Mouse (Mus musculus) sigmoid colon, adult 10 weeks (tissue): ENCODE data around the gene Tmem169. TPM values are rescaled to one million over a fixed set of nuclear protein-coding genes. Genes with fewer than 3 reads are reported as not detected.

Source experiments
- polyA plus RNA-seq: library from polyadenylated mRNA; stranded (reverse); fragments of 350-450 nt; fragmentation: Illumina TruSeq; extraction: RNeasy Lipid Tissue Mini Kit (QIAGEN cat#74804); gene quantifications from one replicate; pipeline ENCODE4 v1.2.3, GENCODE M21; 2014; ENCODE audit warnings: low read depth, low replicate concordance

Gene Tmem169
- 1.4 TPM for polyA plus RNA-seq

DNA sequence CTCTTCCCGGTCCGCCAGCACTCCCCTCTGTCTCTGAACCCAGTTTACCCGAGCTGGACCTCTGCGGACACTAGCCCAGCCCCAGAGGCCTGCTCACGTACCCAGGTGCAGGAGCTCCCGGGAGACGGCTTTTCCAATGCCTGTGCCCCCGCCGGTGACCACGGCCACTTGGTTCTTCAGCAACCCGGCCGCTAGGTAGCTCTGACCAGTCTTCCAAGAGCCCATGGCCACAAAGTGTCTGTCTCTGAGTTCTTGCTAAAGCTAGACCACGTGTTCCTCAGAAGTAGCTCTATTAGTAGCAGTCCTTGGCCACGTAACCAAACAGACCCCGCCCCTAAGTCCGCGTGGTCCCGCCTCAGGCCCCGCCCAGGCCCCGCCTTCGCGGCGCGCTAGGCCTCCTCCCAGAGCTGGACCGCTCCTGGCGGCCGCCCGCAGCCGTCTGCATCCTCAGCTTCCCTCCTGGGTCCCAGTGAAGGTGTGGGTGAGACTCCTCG, at the start of gene Tmem169, which contains the start of gene Pecr:
Tmem169 (plus strand) TSS at position 378 of the 494 bp plus-strand sequence.
Pecr (minus strand) TSS at position 323 of the 494 bp plus-strand sequence.

DNA sequence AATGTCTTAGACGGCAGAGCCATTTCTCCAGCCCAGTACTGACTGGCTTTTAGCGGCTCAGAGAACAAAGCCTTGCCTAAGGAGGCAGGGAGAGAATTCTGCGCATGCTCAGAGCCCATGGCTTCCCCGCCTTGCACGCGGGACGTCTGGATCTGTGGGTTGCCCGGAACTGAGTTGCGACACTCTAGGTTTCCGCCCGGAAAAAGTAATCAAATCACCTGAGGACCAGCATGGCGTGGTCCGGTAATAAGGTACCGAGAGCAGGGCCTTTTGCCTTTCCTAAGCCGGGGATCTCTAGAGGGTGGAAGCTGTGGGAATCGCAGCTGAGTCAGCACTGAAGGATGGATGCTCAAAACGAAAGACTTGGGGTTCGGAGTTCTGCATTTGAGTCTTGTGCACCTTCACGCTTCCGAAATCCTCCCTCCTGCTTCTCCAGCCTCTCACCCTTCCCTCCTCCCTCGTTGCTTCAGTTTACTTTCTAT, 23.2 kb downstream of the Tmem169 start, which contains the start of gene Xrcc5:
Xrcc5 (plus strand) TSS at position 105 of the 482 bp plus-strand sequence.

Other genes starting within 250 kb of the Tmem169 start
- 0.79 TPM for gene Mreg, start 72.1 kb upstream of the Tmem169 start, polyA plus RNA-seq
- gene Pecr, start 55 bp upstream of the Tmem169 start, polyA plus RNA-seq, result 5.5 TPM
- 29.5 TPM for gene Xrcc5, start 23.1 kb downstream of the Tmem169 start, polyA plus RNA-seq